Mouse (Mus musculus) G1E (cell line): ENCODE data around the gene Rbm47. TPM values are rescaled to one million over a fixed set of nuclear protein-coding genes. Genes with fewer than 3 reads are reported as not detected.

Source experiments
- ATAC-seq: 2 replicates; pipeline ENCODE4 v1.8.0; 2016; ENCODE audit warnings: mild to moderate bottlenecking; ENCODE audit not compliant: insufficient number of reproducible peaks, poor library complexity, low FRiP score, severe bottlenecking; ENCODE audit errors: extremely low read depth
- DNase-seq: peaks from one replicate; pipeline ENCODE4 v3.0.0; 2012; ENCODE audit warnings: low spot score
- H3K27me3 ChIP-seq: 2 replicates; pipeline ENCODE4 v1.6.1; 2012; ENCODE audit warnings: mild to moderate bottlenecking, low read length, inconsistent platforms; ENCODE audit not compliant: insufficient read depth
- H3K36me3 ChIP-seq: replicated peaks from 2 replicates; pipeline ENCODE3; 2012; ENCODE audit warnings: mild to moderate bottlenecking, inconsistent platforms
- H3K4me1 ChIP-seq: 2 replicates; pipeline ENCODE4 v1.6.1; 2012; ENCODE audit warnings: low read depth, low read length, inconsistent platforms, mixed read lengths; ENCODE audit not compliant: insufficient read depth
- H3K4me3 ChIP-seq: 2 replicates; pipeline ENCODE4 v1.5.1; 2012; ENCODE audit warnings: low read depth, mild to moderate bottlenecking, inconsistent platforms, low read length, moderate library complexity, mixed read lengths
- H3K9me3 ChIP-seq: replicated peaks from 2 replicates; pipeline ENCODE4 v1.6.1; 2012; ENCODE audit warnings: inconsistent platforms
- CTCF ChIP-seq: IDR thresholded peaks from 2 replicates; pipeline ENCODE4 v1.5.1; 2012; ENCODE audit warnings: low read depth, low read length, inconsistent platforms, mixed read lengths
- GATA1 ChIP-seq: IDR thresholded peaks from 2 replicates; pipeline ENCODE4 v1.6.1; 2012; ENCODE audit warnings: borderline replicate concordance, low read length, inconsistent platforms, mixed read lengths
- GATA2 ChIP-seq: IDR thresholded peaks from 2 replicates; pipeline ENCODE4 v1.6.1; 2012; ENCODE audit warnings: low read depth, low read length, inconsistent platforms, borderline replicate concordance
- POLR2AphosphoS5 ChIP-seq: IDR thresholded peaks from 2 replicates; pipeline ENCODE4 v1.6.1; 2012; ENCODE audit warnings: low read depth, low read length, inconsistent platforms; ENCODE audit not compliant: insufficient replicate concordance
- TAL1 ChIP-seq: conservative IDR thresholded peaks from 2 replicates; pipeline ENCODE4 v1.6.1; 2012; ENCODE audit warnings: low read depth, low read length, inconsistent platforms, mixed read lengths
- polyA plus RNA-seq: library from polyadenylated mRNA; stranded (reverse); fragments of >175 nt; gene quantifications from 2 replicates; pipeline ENCODE4 v1.2.3, GENCODE M21; 2012
- total RNA-seq, 2 experiments: library from RNA; stranded (forward) in 1 of 2; stranded (reverse) in 1 of 2; fragments of 200-1000 nt in 1 of 2; fragments of >200 nt in 1 of 2; fragmentation: Nextera tagmentation in 1 of 2; gene quantifications; 2 replicates each; pipeline ENCODE4 v1.2.3; 2014 to 2017

Gene Rbm47
- total and polyA plus RNA-seq, 3 experiments: 0.05 TPM; not detected in 2

DNA sequence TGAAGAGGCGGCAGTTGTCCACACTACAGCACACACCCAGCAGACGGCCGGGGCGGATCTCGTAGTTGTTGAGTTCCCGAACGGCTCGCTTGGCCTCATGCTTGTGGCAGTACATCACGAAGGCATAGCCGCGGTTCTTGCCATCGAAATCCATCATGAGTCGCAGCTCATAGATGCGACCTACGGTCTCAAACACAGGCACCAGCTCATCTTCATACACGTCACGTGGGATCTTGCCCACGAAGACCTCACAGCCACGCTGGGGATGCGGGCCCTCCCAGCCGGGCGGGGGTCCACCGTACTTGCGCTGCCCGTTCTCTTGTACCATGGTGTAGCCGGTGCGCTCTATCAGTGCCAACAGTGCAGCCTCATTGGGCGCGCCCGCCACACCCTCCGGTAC, 146.1 kb downstream of the Rbm47 start:
- ATAC-seq: no peak
- no peaks in the 10 kb centered on the region for H3K27me3 ChIP-seq
- no peak for DNase-seq
- no peaks in the 10 kb centered on the region for H3K36me3 ChIP-seq
- H3K9me3 ChIP-seq: peaks cover 12% of the 10 kb centered on the region
- H3K4me1 ChIP-seq: no peaks in the 10 kb centered on the region
- no peak for TF ChIP-seq CTCF
- H3K4me3 ChIP-seq: no peak overlapping the region

DNA sequence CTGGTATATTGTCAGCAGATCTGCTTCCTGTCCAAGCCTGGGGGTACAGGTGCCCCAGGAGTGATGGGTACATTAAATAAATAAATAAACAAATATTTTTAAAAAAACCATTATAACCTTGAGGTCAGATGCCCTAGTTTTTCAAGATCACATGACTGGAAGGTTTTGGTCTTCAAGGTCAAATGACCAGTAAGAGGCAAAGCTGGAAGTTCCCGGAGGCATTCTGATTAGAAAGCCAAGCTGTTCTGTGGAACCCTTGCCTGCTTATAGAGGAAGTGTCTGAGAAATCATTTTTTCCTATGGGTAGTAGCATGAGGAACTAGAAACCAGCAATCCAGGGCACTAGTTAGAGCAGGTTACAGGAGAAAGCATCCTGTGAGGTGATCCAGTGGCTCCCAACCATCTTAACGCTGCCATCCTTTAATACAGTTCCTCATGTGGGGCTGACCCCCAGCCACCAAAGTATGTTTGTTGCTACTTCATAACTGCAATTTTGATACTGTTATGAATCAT, 157.4 kb downstream of the Rbm47 start:
- H3K36me3 ChIP-seq: no peaks in the 10 kb centered on the region
- no peak overlapping the region for H3K4me3 ChIP-seq
- no peak for DNase-seq
- H3K9me3 ChIP-seq: no peaks in the 10 kb centered on the region
- ATAC-seq: no peak
- H3K4me1 ChIP-seq: no peaks in the 10 kb centered on the region
- TF ChIP-seq GATA2 (no peak), TAL1 (no peak), POLR2AphosphoS5 (no peak), CTCF (no peak), GATA1 (no peak)
- no peaks in the 10 kb centered on the region for H3K27me3 ChIP-seq

DNA sequence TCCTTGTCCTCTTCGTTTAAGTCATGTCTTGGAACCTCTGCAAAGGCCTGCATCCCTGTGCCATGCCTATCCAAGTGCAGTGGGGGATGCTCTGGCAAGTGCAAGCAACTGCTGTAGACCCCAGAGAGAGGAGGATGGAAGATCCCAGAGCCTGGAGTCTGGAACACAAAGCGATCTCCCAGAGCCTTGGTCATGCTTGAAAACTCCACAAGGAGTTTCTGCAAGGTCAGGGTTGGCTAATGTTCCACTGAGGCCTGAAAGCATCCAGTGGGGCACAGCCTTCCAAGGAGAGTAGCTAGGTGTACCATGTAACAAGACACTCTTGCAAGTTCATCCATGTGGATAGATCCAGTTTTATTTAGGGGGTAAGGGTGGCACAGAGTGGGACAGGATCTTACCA, 158.5 kb downstream of the Rbm47 start:
- H3K4me3 ChIP-seq: no peak overlapping the region
- TF ChIP-seq GATA2: no peak
- H3K9me3 ChIP-seq: no peaks in the 10 kb centered on the region
- no peaks in the 10 kb centered on the region for H3K36me3 ChIP-seq
- no peaks in the 10 kb centered on the region for H3K4me1 ChIP-seq
- ATAC-seq (no peak), DNase-seq (no peak)
- no peaks in the 10 kb centered on the region for H3K27me3 ChIP-seq

DNA sequence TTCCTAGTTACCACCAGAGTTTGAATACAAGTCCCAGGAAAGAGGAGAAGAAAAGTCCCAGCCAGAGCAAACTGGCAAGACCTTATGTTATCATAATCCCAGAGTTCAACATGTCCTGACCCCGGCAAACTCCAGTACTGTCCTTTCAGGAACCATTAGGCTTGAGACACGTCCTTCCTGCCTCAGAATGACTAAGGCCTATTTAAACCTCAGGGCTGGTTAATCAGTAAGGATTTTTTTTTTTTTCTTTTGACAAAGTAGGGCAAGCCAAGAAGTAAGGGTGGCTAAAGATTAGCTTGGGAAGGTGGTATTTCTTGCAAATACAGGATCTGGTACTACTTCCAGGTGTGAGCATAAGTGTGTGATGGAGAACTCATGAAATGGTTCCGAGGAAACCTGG, 158.9 kb downstream of the Rbm47 start:
- no peak for ATAC-seq
- no peaks in the 10 kb centered on the region for H3K36me3 ChIP-seq
- TF ChIP-seq CTCF (no peak), TAL1 (no peak)
- H3K4me1 ChIP-seq: no peaks in the 10 kb centered on the region
- no peaks in the 10 kb centered on the region for H3K9me3 ChIP-seq
- no peak overlapping the region for H3K4me3 ChIP-seq
- no peaks in the 10 kb centered on the region for H3K27me3 ChIP-seq
- no peak for DNase-seq

DNA sequence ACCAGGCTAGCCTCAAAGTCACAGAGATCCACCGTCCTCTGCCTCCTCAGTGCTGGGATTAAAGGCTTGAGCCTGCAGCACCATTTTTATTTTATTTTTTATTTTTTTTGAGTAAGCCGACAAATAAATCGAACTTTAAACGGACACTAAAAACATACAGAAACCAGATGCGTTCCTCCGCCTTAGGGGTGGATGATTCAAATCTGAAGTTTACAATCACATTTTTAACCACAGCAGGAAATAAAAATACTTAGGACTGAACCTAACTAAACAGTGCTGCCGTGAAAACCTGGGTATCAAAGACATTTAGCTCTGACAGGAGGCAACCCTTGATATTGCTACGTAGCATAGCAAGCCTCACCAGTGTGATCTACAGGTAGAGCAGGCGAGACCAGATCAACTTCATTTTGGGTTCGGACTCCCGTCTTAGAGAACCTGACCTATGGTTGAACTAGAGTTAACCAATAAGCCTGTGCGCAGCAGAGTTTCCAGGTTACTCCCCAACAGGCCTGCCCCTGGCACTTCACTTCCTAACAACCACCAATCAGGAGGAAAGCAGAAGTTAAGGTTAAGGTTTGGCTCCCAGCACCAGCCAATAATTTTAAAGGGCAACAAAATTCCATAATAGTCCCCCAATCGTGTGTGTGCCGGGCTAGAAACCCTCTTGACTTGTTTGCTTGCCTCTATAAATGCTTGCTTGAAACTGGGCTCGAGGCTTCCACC, 164.5 kb downstream of the Rbm47 start:
- no peaks in the 10 kb centered on the region for H3K27me3 ChIP-seq
- no peak for TF ChIP-seq GATA1
- ATAC-seq (no peak), DNase-seq (no peak)
- no peak overlapping the region for H3K4me3 ChIP-seq
- no peaks in the 10 kb centered on the region for H3K9me3 ChIP-seq
- H3K36me3 ChIP-seq: no peaks in the 10 kb centered on the region
- no peaks in the 10 kb centered on the region for H3K4me1 ChIP-seq

DNA sequence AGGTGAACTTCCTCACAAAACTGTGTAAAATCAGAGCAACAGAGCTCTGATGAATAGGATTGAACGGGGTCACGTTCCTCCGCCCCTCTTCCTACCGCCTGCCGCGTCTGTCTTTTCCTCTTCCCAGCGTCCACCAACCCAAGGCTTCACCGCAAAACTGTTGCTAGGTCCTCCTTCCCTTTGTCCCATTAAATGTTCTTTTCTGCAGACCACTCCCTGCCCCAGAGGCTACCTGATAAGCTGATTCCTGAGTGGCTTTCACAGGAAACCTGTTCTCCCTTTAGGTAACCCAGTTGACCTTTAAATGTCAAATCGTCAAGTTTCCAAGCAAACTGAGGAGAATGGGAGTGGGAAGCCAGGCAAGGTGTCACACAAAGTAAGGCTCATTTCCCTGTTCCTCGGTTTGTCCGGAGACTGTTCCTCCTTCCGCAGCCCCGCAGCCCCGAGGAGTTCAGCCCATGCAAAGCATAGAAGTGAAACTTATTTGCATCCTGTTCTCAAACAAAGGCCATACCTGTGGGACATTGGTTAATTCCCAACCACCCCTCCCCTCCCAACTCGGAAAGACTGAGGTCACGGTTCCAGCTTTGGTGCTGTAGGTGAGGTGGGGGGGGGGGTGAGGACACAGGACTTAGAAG, 167.8 kb downstream of the Rbm47 start:
- DNase-seq (no peak), ATAC-seq (no peak)
- Histone ChIP-seq H3K4me3 (no peak overlapping the region), H3K4me1 (no peaks in the 10 kb centered on the region), H3K36me3 (no peaks in the 10 kb centered on the region), H3K9me3 (no peaks in the 10 kb centered on the region), H3K27me3 (peaks cover 3% of the 10 kb centered on the region; the same call in 1 of the 2 replicates)
- TF ChIP-seq CTCF: no peak
- no peak for TF ChIP-seq POLR2AphosphoS5
- no peak for TF ChIP-seq GATA1
- no peak for TF ChIP-seq GATA2
- TF ChIP-seq TAL1: no peak
